Mouse (Mus musculus): ENCODE measurements at regions not wholly inside any gene's neighbourhood (a gene's known extent, or its start where the extent isn't known, plus 50 kb on each side); places are given as distances from the start of the nearest gene placed in this dataset.
A peak's percentile ranks its signal among the peaks of the same experiment; 100 is the strongest.

DNA sequence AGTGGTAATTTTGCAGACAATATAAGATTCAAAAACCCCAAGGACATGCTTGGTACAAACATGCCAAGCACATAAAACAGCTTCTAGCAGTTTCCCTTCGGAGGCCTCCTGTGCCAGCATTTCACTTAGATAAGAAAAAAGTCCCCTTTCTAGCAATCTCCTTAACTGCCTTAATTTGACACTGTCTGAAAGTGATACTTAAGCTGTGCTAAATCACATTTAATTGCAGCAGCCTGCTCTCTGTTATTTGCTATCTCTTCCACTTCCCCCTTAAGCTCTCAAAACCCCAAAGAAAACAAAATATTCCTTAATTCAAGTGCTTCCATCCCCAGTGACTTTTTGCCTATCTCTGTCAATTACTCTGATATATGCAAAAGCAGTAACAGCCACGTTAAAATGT lies 86.9 kb upstream of the Prokr2 start:
- DNase-seq (ENCODE audit: low spot score): no peak

DNA sequence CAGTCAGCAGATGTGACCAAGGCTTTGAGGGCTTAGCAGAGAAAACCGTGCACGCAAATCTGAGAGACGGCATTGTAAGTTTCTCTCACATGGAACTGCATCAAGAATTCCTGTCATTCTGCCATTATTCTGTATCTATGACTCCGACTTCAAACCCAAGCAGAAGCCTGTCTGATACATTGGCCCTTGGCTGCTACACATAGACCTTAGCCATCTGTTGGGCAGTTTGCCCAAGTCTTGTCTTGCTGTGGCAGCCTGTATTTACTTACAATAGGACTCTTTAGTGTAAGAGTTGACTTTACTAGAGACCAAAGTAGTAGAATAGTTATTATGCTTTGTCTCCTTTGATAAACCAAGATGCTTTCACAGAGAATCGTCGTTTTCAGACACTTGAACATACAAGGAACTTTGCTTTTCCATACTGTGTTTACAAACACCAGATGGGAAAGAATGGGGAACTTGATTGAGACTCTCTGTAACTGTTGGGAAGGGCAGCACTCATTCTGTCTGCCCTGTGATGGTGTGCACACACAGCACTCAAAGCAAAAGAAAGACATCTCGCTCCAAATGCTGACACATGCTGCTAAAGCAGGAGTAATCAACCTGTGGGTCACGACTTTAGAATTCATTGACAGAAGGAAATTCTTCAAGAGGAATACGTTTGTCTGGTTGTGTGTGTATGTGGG lies 83.9 kb upstream of the Prokr2 start:
- no peak for DNase-seq (ENCODE audit: low spot score)

DNA sequence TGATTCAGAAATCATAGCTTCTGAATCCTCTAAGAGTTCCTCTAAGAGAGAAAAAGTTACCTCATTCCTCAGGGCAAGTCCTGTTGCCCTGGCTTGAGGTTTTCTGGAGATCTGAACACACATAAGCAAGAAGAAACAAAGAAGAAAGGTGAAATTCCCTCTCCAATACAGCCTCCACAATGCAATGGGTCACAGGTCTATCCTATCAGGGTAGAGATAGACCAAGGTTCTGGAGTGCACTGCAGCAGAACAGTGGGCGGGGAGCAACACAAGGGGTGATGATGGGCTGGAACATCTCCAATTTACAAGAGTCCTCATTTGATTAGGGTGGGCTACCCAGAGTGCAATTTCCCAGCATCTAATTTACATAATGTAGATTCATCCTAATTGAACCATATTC lies 69.8 kb upstream of the Prokr2 start:
- no peak for DNase-seq (ENCODE audit: low spot score)

DNA sequence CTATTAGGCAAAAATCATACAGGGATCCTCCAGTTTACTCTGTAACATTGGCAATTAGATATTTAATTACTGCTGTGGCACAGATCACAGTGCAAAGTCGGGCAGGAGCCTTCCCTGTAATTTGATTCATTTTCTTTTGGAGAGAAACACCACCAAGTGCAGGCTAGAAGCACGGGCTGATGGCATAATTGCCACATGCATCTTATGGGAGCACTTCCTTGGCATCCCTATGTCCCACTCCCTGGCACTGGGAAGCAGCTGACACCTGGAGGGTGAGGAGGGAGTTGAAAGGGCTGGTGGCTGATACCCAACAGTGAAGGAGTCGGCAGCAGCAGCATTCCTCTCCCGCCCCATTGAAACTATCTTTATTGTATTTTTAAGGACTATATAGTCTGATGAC lies 64.1 kb upstream of the Prokr2 start:
- DNase-seq (ENCODE audit: low spot score): no peak

DNA sequence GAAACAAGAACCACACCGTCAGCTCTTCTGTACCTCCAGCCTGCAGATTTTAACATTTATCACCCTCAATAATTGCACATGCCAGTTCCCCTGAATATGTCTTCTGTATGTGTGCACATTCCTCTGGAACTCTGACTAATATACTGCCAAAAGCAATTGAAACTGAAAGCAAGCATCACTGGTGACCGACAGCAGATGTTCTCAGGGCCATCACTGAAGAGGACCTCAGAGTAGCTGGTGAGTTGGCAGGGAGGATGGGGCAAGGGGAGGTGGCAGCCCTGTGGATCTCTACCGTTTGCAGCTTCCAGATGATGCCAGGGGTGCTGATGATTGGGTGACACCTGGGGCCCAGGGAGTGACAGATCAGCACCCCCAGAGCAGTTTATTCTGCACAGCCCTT lies 62.6 kb upstream of the Prokr2 start:
- DNase-seq (ENCODE audit: low spot score): no peak

DNA sequence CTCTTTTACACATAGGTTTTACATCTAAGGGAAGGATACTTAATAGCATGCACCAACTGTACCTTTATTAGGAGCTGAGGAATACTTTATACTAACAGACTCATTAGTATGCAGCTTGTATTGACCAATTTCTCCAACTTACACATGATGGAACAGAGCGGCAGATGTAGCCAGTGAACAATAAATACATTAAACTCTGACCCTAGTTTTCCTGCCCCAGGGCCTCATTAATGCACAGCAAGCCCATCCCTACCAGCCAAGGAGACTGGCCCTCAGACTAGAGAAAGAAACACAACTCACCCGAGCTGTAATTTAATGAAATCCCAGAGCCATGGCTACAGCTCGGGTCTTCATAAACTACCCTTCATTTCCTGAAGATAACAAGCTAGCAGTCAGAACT lies 60.8 kb upstream of the Prokr2 start:
- no peak for DNase-seq (ENCODE audit: low spot score)

DNA sequence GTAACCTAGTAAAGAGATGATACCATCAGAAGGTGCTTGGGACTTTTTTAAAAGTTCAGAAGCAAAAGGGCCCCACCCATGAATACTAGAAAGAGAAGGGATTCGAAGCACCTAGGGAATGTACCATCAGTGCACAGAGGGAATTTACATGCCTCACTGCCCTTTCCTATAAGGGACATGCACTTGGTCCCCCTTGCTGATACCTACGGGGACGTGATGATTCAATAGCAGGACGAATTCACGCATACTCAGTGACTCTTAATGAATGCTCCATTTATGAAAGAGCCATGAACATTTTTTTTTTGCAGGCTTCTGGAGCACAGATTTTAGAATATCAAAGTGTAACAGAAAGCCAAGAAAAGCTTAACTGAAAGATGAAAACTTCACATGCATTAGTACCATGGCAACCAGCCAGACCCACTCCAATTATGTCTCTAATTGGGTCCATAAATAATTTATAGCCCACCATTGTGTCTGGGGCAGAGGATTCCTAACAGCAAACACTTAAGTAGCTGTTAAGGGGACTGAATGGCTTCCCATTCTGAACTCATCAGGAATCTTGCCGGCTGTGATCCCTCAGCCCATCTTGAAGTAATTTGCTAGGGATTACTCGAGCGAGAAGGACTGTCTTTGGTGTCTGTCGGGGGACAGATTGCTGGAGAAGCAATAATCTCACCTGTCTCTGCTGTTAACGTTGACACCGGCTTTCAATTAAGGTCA lies 59.4 kb upstream of the Prokr2 start:
- peak; percentile 57 for DNase-seq (ENCODE audit: low spot score)
